Mouse (Mus musculus) midbrain, embryonic 14.5 days (tissue): ENCODE data around the gene Palld. TPM values are rescaled to one million over a fixed set of nuclear protein-coding genes. Genes with fewer than 3 reads are reported as not detected.

ENCODE experiments used
- ATAC-seq: fragments of 200-750 bp; cut with Nextera tagmentation; 2 replicates; pipeline ENCODE4 v1.8.0; 2017; ENCODE audit warnings: moderate number of reproducible peaks, moderate library complexity; ENCODE audit not compliant: low FRiP score, low TSS enrichment
- DNase-seq: peaks from one replicate; pipeline ENCODE4 v3.0.0-alpha.2; 2015
- H3K27ac ChIP-seq: fragments of 300-500 bp; sonication (generic); replicated peaks from 2 replicates; pipeline ENCODE4 v1.5.1; 2014; ENCODE audit warnings: mild to moderate bottlenecking, low read depth, low read length, moderate library complexity
- H3K27me3 ChIP-seq: fragments of 300-500 bp; sonication (generic); 2 replicates; pipeline ENCODE4 v1.6.1; 2014; ENCODE audit warnings: low read length, control low read depth, mixed read lengths; ENCODE audit not compliant: control insufficient read depth, insufficient read depth
- H3K36me3 ChIP-seq: fragments of 300-500 bp; sonication (generic); 2 replicates; pipeline ENCODE4 v1.6.1; 2014; ENCODE audit warnings: low read length, control low read depth; ENCODE audit not compliant: control insufficient read depth, insufficient read depth
- H3K4me1 ChIP-seq: fragments of 300-500 bp; sonication (generic); 2 replicates; pipeline ENCODE4 v1.6.1; 2014; ENCODE audit warnings: mild to moderate bottlenecking, antibody characterized with exemption, low read length, control low read depth; ENCODE audit not compliant: control insufficient read depth, insufficient read depth
- H3K4me2 ChIP-seq: fragments of 300-500 bp; sonication (generic); 2 replicates; pipeline ENCODE4 v1.6.1; 2014; ENCODE audit warnings: mild to moderate bottlenecking, low read length, moderate library complexity
- H3K4me3 ChIP-seq: fragments of 300-500 bp; sonication (generic); replicated peaks from 2 replicates; pipeline ENCODE4 v1.5.1; 2014; ENCODE audit warnings: low read depth, low read length
- H3K9ac ChIP-seq: fragments of 300-500 bp; sonication (generic); replicated peaks from 2 replicates; pipeline ENCODE4 v1.6.1; 2014; ENCODE audit warnings: mild to moderate bottlenecking, low read length, moderate library complexity
- H3K9me3 ChIP-seq: fragments of 300-500 bp; sonication (generic); 2 replicates; pipeline ENCODE4 v1.6.1; 2016; ENCODE audit warnings: low read length, control low read depth, mixed read lengths; ENCODE audit not compliant: control insufficient read depth
- WGBS: fragments of 180-500 bp; shearing (Covaris S2); extraction: QIAGEN DNeasy Blood & Tissue Kit; methylation state at CpG from one replicate; pipeline ENCODE4 v1.1.7; 2014; 5-methylcytosine and 5-hydroxymethylcytosine counted together
- polyA plus RNA-seq: library from polyadenylated mRNA; unstranded; fragments of >200 nt; fragmentation: Nextera tagmentation; extraction: Ambion mirVana; gene quantifications from 2 replicates; pipeline ENCODE4 v1.2.1, GENCODE M21; 2014

Palld gene
- polyA plus RNA-seq, 1 experiment from 2014 or later: 19.4 TPM

GRCm38 (mm10) chr8:61917287-61917686, 14.8 kb upstream of the Palld start:
- Histone ChIP-seq H3K4me3 (no peak overlapping the region), H3K36me3 (no peaks in the 10 kb centered on the region), H3K27ac (no peak overlapping the region), H3K9ac (no peak overlapping the region), H3K27me3 (no peaks in the 10 kb centered on the region), H3K4me2 (no peak overlapping the region), H3K9me3 (no peaks in the 10 kb centered on the region), H3K4me1 (no peaks in the 10 kb centered on the region)
- DNase-seq (peak; percentile 7), ATAC-seq (no peak)
- WGBS: 81% methylated on average over 4 of the region's 4 CpGs

GRCm38 (mm10) chr8:61913957-61914356, 11.5 kb upstream of the Palld start:
- 92% methylated on average over 9 of the region's 9 CpGs for WGBS
- no peak overlapping the region for H3K4me2 ChIP-seq

GRCm38 (mm10) chr8:61912817-61913216, 10.3 kb upstream of the Palld start:
- H3K9ac ChIP-seq: no peak overlapping the region
- no peak overlapping the region for H3K4me3 ChIP-seq
- H3K4me1 ChIP-seq: no peaks in the 10 kb centered on the region
- H3K27me3 ChIP-seq: no peaks in the 10 kb centered on the region
- H3K27ac ChIP-seq: no peak overlapping the region
- DNase-seq: no peak
- H3K4me2 ChIP-seq: no peak overlapping the region
- no peak for ATAC-seq
- H3K9me3 ChIP-seq: no peaks in the 10 kb centered on the region
- H3K36me3 ChIP-seq: no peaks in the 10 kb centered on the region
- 91% methylated on average over 5 of the region's 5 CpGs for WGBS

More at GRCm38 (mm10) chr8:61913957-61914356, 11.5 kb upstream of the Palld start:
- H3K27ac ChIP-seq: no peak overlapping the region
- no peak overlapping the region for H3K4me3 ChIP-seq
- H3K9me3 ChIP-seq: no peaks in the 10 kb centered on the region
- H3K4me1 ChIP-seq: no peaks in the 10 kb centered on the region
- H3K36me3 ChIP-seq: no peaks in the 10 kb centered on the region
- H3K9ac ChIP-seq: no peak overlapping the region
- no peak for DNase-seq
- H3K27me3 ChIP-seq: no peaks in the 10 kb centered on the region
- no peak for ATAC-seq

GRCm38 (mm10) chr8:61909313-61909712, 6.8 kb upstream of the Palld start:
- WGBS: 87% methylated on average over 3 of the region's 3 CpGs
- no peak for ATAC-seq

DNA sequence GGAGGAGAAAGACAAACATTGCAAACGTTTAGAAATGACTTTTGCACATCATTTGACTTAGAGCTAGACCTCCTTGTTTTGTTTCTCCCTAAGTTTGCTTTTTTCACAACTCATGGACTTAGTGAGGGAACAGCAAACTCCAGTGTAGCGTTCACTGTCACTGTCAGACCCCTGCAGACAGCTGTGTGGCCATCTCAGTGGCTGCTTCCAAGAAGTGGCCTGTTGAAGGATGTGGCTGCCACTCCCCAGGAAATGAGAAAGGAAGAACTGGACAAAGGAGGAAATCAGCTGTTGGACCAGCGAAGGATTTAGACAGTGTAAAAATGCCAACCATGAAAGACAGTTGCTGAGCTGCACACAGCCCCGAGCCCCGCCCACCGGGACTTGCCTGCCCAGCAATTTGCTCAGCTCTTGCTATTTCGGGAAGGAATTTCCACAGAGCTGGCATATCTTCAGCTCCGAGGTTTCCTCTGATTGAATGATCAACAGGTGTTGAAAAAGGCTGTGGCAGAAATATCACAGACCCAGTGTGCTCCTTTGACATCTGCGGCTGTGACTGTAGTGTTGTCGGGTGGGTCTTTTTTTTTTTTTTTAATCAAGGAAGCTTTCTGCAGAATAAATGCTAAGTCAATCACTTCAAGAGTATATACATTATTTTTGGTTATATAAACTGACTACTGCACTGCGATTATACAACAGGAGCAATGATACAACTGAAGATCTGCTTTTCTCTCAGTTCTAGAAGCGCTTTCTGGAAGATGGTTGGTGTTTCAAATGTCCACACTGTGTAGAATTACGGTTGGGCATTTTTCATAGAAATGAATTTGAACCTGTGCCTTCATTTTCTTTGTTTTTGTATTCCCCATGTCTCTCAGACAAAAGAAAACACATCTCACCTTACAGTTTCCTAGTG, 6.1 kb upstream of the Palld start:
- H3K27me3 ChIP-seq: no peaks in the 10 kb centered on the region
- H3K27ac ChIP-seq: no peak overlapping the region
- H3K4me2 ChIP-seq: no peak overlapping the region
- no peaks in the 10 kb centered on the region for H3K4me1 ChIP-seq
- DNase-seq (peak; percentile 23), ATAC-seq (no peak)
- H3K36me3 ChIP-seq: no peaks in the 10 kb centered on the region
- H3K9ac ChIP-seq: no peak overlapping the region
- no peaks in the 10 kb centered on the region for H3K9me3 ChIP-seq
- no peak overlapping the region for H3K4me3 ChIP-seq
- 74% methylated on average over 13 of the region's 13 CpGs for WGBS

More at GRCm38 (mm10) chr8:61909313-61909712, 6.8 kb upstream of the Palld start:
- no peak for DNase-seq
- no peak overlapping the region for H3K9ac ChIP-seq
- H3K36me3 ChIP-seq: no peaks in the 10 kb centered on the region
- H3K27ac ChIP-seq: no peak overlapping the region
- H3K27me3 ChIP-seq: no peaks in the 10 kb centered on the region
- H3K9me3 ChIP-seq: no peaks in the 10 kb centered on the region
- no peak overlapping the region for H3K4me2 ChIP-seq
- no peak overlapping the region for H3K4me3 ChIP-seq
- no peaks in the 10 kb centered on the region for H3K4me1 ChIP-seq

GRCm38 (mm10) chr8:61901028-61901717, 1.3 kb downstream of the Palld start:
- Histone ChIP-seq H3K9me3 (no peaks in the 10 kb centered on the region), H3K4me1 (no peaks in the 10 kb centered on the region), H3K36me3 (no peaks in the 10 kb centered on the region), H3K4me2 (no peak overlapping the region), H3K27ac (no peak overlapping the region), H3K4me3 (no peak overlapping the region), H3K27me3 (no peaks in the 10 kb centered on the region), H3K9ac (no peak overlapping the region)
- WGBS: 11% methylated on average over 6 of the region's 6 CpGs
- peak; percentile 43 for DNase-seq
- ATAC-seq: no peak

- H3K4me3 ChIP-seq: no peak overlapping the region
- H3K9ac ChIP-seq: no peak overlapping the region
- ATAC-seq: 0 out of 2 replicates have a peak, but pooled peaks have one; percentile 4
- no peaks in the 10 kb centered on the region for H3K27me3 ChIP-seq
- no peaks in the 10 kb centered on the region for H3K9me3 ChIP-seq
- H3K4me2 ChIP-seq: no peak overlapping the region
- H3K27ac ChIP-seq: no peak overlapping the region
- no peaks in the 10 kb centered on the region for H3K36me3 ChIP-seq
- DNase-seq: no peak
- no peaks in the 10 kb centered on the region for H3K4me1 ChIP-seq
- WGBS: 100% methylated on average over 1 of the region's 1 CpGs
Observed at GRCm38 (mm10) chr8:61897402-61897801, 5.1 kb downstream of the Palld start.

GRCm38 (mm10) chr8:61896742-61897141, 5.7 kb downstream of the Palld start:
- Histone ChIP-seq H3K36me3 (no peaks in the 10 kb centered on the region), H3K27ac (no peak overlapping the region), H3K9me3 (no peaks in the 10 kb centered on the region), H3K4me2 (no peak overlapping the region), H3K4me1 (no peaks in the 10 kb centered on the region), H3K9ac (no peak overlapping the region), H3K4me3 (no peak overlapping the region), H3K27me3 (no peaks in the 10 kb centered on the region)
- DNase-seq (no peak), ATAC-seq (no peak)
- 82% methylated on average over 1 of the region's 1 CpGs for WGBS
